In genomic region chr3:99290064-99290702, GRCm38 (mm10) we compare ENCODE assay signal across 9 mouse cellular contexts. TPM values are rescaled to one million over a fixed set of nuclear protein-coding genes. Genes with fewer than 3 reads are reported as not detected.
A peak's percentile ranks its signal among the peaks of the same experiment; 100 is the strongest.
DNase-seq lines count a peak whose midpoint lies in the region; ATAC-seq and TF ChIP-seq lines count a peak whose summit lies in the region.
"Had no signal": no experiment of that assay in that cellular context is flagged by ENCODE, and none has a peak within 500 bp of the region (broad histone marks: within the 10 kb centered on the region; RNA-seq: fewer than 3 reads in every experiment).

No protein-coding gene starts in this region.

- H3K9ac ChIP-seq in forebrain, embryonic 14.5 days (ENCODE audit: low read length) = no peak overlapping the region
- H3K9ac ChIP-seq in forebrain, embryonic 12.5 days = no peak overlapping the region
- no peak overlapping the region for H3K9ac ChIP-seq in hindbrain, postnatal 0 days (replicated peaks; ENCODE audit: low read length)
- no peak overlapping the region for H3K9ac ChIP-seq in lung, postnatal 0 days (replicated peaks; ENCODE audit: low read depth)

- no peak overlapping the region for H3K27ac ChIP-seq in forebrain, embryonic 14.5 days (ENCODE audit: low read depth, low read length)
- H3K27ac ChIP-seq in forebrain, embryonic 12.5 days = no peak overlapping the region
- H3K27ac ChIP-seq in hindbrain, postnatal 0 days = no peak overlapping the region
- H3K27ac ChIP-seq in lung, postnatal 0 days (ENCODE audit: low read length) = no peak overlapping the region
- H3K27ac ChIP-seq: macrophage had no signal

- peak; percentile 54 for DNase-seq in forebrain, embryonic 14.5 days (ENCODE audit: low spot score)
- DNase-seq in adrenal gland, postnatal 36 days = peak; percentile 8 to 22
- DNase-seq in hindbrain, postnatal 0 days (ENCODE audit: low spot score) = peak; percentile 54
- DNase-seq in lung, postnatal 0 days (ENCODE audit: low spot score) = peak; percentile 17
- DNase-seq in urinary bladder, postnatal 10 days (ENCODE audit: low spot score) = no peak

- H3K4me2 ChIP-seq in forebrain, embryonic 14.5 days (ENCODE audit: low read length) = no peak overlapping the region
- no peak overlapping the region for H3K4me2 ChIP-seq in forebrain, embryonic 12.5 days
- no peak overlapping the region for H3K4me2 ChIP-seq in hindbrain, postnatal 0 days (ENCODE audit: low read depth, low read length)
- H3K4me2 ChIP-seq in lung, postnatal 0 days (replicated peaks; ENCODE audit: low read depth, low read length) = no peak overlapping the region

- no peak for TF ChIP-seq CTCF in hindbrain, postnatal 0 days (IDR thresholded peaks at IDR 0.05; ENCODE audit: low read depth)
- no peak for TF ChIP-seq CTCF in lung, postnatal 0 days (IDR thresholded peaks at IDR 0.05)

- H3K36me3 ChIP-seq in forebrain, embryonic 14.5 days (ENCODE audit: control insufficient read depth, insufficient read depth, low read length) = no peaks in the 10 kb centered on the region
- no peaks in the 10 kb centered on the region for H3K36me3 ChIP-seq in forebrain, embryonic 12.5 days (replicated peaks)
- no peaks in the 10 kb centered on the region for H3K36me3 ChIP-seq in hindbrain, postnatal 0 days (ENCODE audit: insufficient read depth, low read length)
- no peaks in the 10 kb centered on the region for H3K36me3 ChIP-seq in lung, postnatal 0 days (ENCODE audit: insufficient read depth, low read length)

- no peaks in the 10 kb centered on the region for H3K4me1 ChIP-seq in forebrain, embryonic 14.5 days (ENCODE audit: control insufficient read depth, insufficient read depth, low read length)
- 0 out of 2 replicates have a peak, but pooled peaks cover 6% of the 10 kb centered on the region for H3K4me1 ChIP-seq in forebrain, embryonic 12.5 days
- H3K4me1 ChIP-seq in hindbrain, postnatal 0 days (ENCODE audit: insufficient read depth, low read length) = no peaks in the 10 kb centered on the region
- no peaks in the 10 kb centered on the region for H3K4me1 ChIP-seq in lung, postnatal 0 days (ENCODE audit: insufficient read depth, low read depth, low read length)

- no peak overlapping the region for H3K4me3 ChIP-seq in forebrain, embryonic 14.5 days (ENCODE audit: low read depth, low read length)
- H3K4me3 ChIP-seq in forebrain, embryonic 12.5 days (replicated peaks) = no peak overlapping the region
- H3K4me3 ChIP-seq in hindbrain, postnatal 0 days (ENCODE audit: low read length) = no peak overlapping the region
- H3K4me3 ChIP-seq in lung, postnatal 0 days (ENCODE audit: low read depth, low read length) = no peak overlapping the region

- no peaks in the 10 kb centered on the region for H3K27me3 ChIP-seq in forebrain, embryonic 14.5 days (replicated peaks; ENCODE audit: control insufficient read depth, insufficient read depth, low read length)
- H3K27me3 ChIP-seq in forebrain, embryonic 12.5 days = no peaks in the 10 kb centered on the region
- no peaks in the 10 kb centered on the region for H3K27me3 ChIP-seq in hindbrain, postnatal 0 days (ENCODE audit: insufficient read depth, low read length)
- H3K27me3 ChIP-seq in lung, postnatal 0 days (replicated peaks; ENCODE audit: insufficient read depth, low read length) = no peaks in the 10 kb centered on the region

- H3K9me3 ChIP-seq in forebrain, embryonic 14.5 days (replicated peaks; ENCODE audit: control insufficient read depth, low read length) = no peaks in the 10 kb centered on the region
- H3K9me3 ChIP-seq in forebrain, embryonic 12.5 days = no peaks in the 10 kb centered on the region
- no peaks in the 10 kb centered on the region for H3K9me3 ChIP-seq in hindbrain, postnatal 0 days (ENCODE audit: low read length)
- no peaks in the 10 kb centered on the region for H3K9me3 ChIP-seq in lung, postnatal 0 days (ENCODE audit: low read length)

- WGBS in forebrain, embryonic 14.5 days = 32% methylated on average over 6 of the region's 6 CpGs
- WGBS in forebrain, embryonic 12.5 days = 42% methylated on average over 6 of the region's 6 CpGs
- 25% methylated on average over 6 of the region's 6 CpGs for WGBS in hindbrain, postnatal 0 days
- 18% methylated on average over 6 of the region's 6 CpGs for WGBS in lung, postnatal 0 days

- TF ChIP-seq EP300 in lung, postnatal 0 days (IDR thresholded peaks at IDR 0.05) = no peak

- ATAC-seq in forebrain, embryonic 14.5 days = no peak
- ATAC-seq in forebrain, embryonic 12.5 days (ENCODE audit: low FRiP score) = no peak
- ATAC-seq in hindbrain, postnatal 0 days = peak; percentile 53; the same call in 1 of the 2 replicates
- no peak for ATAC-seq in lung, postnatal 0 days
- no peak for ATAC-seq in activated CD4-positive, CD25-positive, alpha-beta regulatory T cell, adult 4 months
- ATAC-seq in cerebellum, adult (ENCODE audit: insufficient number of reproducible peaks, low FRiP score, low TSS enrichment) = no peak

RNA-seq across cellular contexts. Expression of gene Tbx15, which starts 50.0 kb away (rescaled TPM):
- 0.24 and 0.59 TPM in 2 replicates for polyA plus RNA-seq in forebrain, embryonic 14.5 days (2014; fragmentation: Nextera tagmentation; extraction: Ambion mirVana)
- 2.4 and 2.6 TPM in 2 replicates for polyA plus RNA-seq in forebrain, embryonic 12.5 days (2016; fragmentation: Nextera tagmentation; extraction: Ambion mirVana)
- under 1 TPM; 0.17 to 0.49 TPM for total RNA-seq in adrenal gland, postnatal 36 days (2021)
- 2.9 and 4.3 TPM in 2 replicates for total RNA-seq in hindbrain, postnatal 0 days (2014; rRNA removed)
- polyA plus RNA-seq in hindbrain, postnatal 0 days (2015; fragmentation: Nextera tagmentation; extraction: Ambion mirVana) = 0.64 TPM in 2 replicates
- polyA plus RNA-seq in lung, postnatal 0 days (2015; fragmentation: Nextera tagmentation; extraction: Ambion mirVana) = 0.04 TPM in 1 of 2 replicates, not detected in the other
- polyA plus RNA-seq in activated CD4-positive, CD25-positive, alpha-beta regulatory T cell, adult 4 months (2017; shearing (Covaris generic)) = not detected
- polyA plus RNA-seq: macrophage had no signal
